Mouse (Mus musculus) midbrain, embryonic 16.5 days (tissue): ENCODE measurements at regions not wholly inside any gene's neighbourhood (a gene's known extent, or its start where the extent isn't known, plus 50 kb on each side); places are given as distances from the start of the nearest gene placed in this dataset.
A peak's percentile ranks its signal among the peaks of the same experiment; 100 is the strongest.

Experiments
- ATAC-seq: fragments of 200-750 bp; cut with Nextera tagmentation; 2 replicates; pipeline ENCODE4 v1.8.0; 2017; ENCODE audit warnings: moderate TSS enrichment
- H3K27ac ChIP-seq: fragments of 300-500 bp; sonication (generic); 2 replicates; pipeline ENCODE4 v1.5.1; 2014; ENCODE audit warnings: mild to moderate bottlenecking, low read length, mixed read lengths
- H3K27me3 ChIP-seq: fragments of 300-500 bp; sonication (generic); 2 replicates; pipeline ENCODE4 v1.6.1; 2014; ENCODE audit warnings: low read depth, low read length, mixed read lengths; ENCODE audit not compliant: control insufficient read depth, insufficient read depth
- H3K36me3 ChIP-seq: fragments of 300-500 bp; sonication (generic); 2 replicates; pipeline ENCODE4 v1.6.1; 2014; ENCODE audit warnings: mild to moderate bottlenecking, low read length, moderate library complexity, mixed read lengths; ENCODE audit not compliant: control insufficient read depth, insufficient read depth
- H3K4me1 ChIP-seq: fragments of 300-500 bp; sonication (generic); 2 replicates; pipeline ENCODE4 v1.6.1; 2014; ENCODE audit warnings: mild to moderate bottlenecking, low read length, mixed read lengths; ENCODE audit not compliant: control insufficient read depth, insufficient read depth
- H3K4me2 ChIP-seq: fragments of 300-500 bp; sonication (generic); 2 replicates; pipeline ENCODE4 v1.6.1; 2014; ENCODE audit warnings: mild to moderate bottlenecking, low read length, mixed read lengths
- H3K4me3 ChIP-seq: fragments of 300-500 bp; sonication (generic); 2 replicates; pipeline ENCODE4 v1.5.1; 2014; ENCODE audit warnings: low read depth, mild to moderate bottlenecking, low read length, moderate library complexity, mixed read lengths
- H3K9ac ChIP-seq: fragments of 300-500 bp; sonication (generic); 2 replicates; pipeline ENCODE4 v1.6.1; 2014; ENCODE audit warnings: low read depth, low read length, mixed read lengths
- H3K9me3 ChIP-seq: fragments of 300-500 bp; sonication (generic); replicated peaks from 2 replicates; pipeline ENCODE4 v1.6.1; 2014; ENCODE audit warnings: mild to moderate bottlenecking, low read length, mixed read lengths; ENCODE audit not compliant: control insufficient read depth, poor library complexity, severe bottlenecking
- WGBS: fragments of 180-500 bp; shearing (Covaris S2); extraction: QIAGEN DNeasy Blood & Tissue Kit; methylation state at CpG from one replicate; pipeline ENCODE4 v1.1.7; 2014; 5-methylcytosine and 5-hydroxymethylcytosine counted together

- no peak for ATAC-seq
- no peak overlapping the region for H3K9ac ChIP-seq
- no peak overlapping the region for H3K4me3 ChIP-seq
- no peaks in the 10 kb centered on the region for H3K27me3 ChIP-seq
- no peak overlapping the region for H3K4me2 ChIP-seq
- no peaks in the 10 kb centered on the region for H3K9me3 ChIP-seq
- 89% methylated on average over 2 of the region's 2 CpGs for WGBS
- no peak overlapping the region for H3K27ac ChIP-seq
- no peaks in the 10 kb centered on the region for H3K4me1 ChIP-seq
- no peaks in the 10 kb centered on the region for H3K36me3 ChIP-seq
Measured at GRCm38 (mm10) chr1:35366559-35366958, 516.8 kb downstream of the Plekhb2 start.

DNA sequence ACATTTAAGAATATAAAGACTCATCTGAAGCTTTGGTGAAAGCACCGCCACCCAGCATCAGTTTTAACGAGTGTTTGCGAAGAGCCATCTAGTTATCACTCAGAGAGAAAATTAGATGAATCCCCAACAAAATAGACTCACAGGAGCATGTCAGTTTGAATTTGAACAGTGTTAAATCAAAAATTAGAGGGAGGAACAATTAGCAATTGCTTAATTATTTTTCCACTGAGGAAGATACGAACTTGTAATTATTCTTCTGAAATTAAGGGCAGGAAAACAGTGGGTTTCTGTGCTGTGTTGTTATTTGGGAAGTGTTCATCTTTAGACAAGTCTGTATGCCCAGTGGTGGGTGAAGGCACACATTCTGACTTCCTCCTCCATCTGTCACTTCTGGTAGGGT lies 523.0 kb downstream of the Plekhb2 start:
- H3K27ac ChIP-seq: no peak overlapping the region
- H3K4me3 ChIP-seq: no peak overlapping the region
- no peaks in the 10 kb centered on the region for H3K27me3 ChIP-seq
- H3K4me1 ChIP-seq: no peaks in the 10 kb centered on the region
- H3K4me2 ChIP-seq: no peak overlapping the region
- WGBS: 82% methylated on average over 4 of the region's 4 CpGs
- no peak overlapping the region for H3K9ac ChIP-seq
- no peaks in the 10 kb centered on the region for H3K36me3 ChIP-seq
- no peak for ATAC-seq
- no peaks in the 10 kb centered on the region for H3K9me3 ChIP-seq

DNA sequence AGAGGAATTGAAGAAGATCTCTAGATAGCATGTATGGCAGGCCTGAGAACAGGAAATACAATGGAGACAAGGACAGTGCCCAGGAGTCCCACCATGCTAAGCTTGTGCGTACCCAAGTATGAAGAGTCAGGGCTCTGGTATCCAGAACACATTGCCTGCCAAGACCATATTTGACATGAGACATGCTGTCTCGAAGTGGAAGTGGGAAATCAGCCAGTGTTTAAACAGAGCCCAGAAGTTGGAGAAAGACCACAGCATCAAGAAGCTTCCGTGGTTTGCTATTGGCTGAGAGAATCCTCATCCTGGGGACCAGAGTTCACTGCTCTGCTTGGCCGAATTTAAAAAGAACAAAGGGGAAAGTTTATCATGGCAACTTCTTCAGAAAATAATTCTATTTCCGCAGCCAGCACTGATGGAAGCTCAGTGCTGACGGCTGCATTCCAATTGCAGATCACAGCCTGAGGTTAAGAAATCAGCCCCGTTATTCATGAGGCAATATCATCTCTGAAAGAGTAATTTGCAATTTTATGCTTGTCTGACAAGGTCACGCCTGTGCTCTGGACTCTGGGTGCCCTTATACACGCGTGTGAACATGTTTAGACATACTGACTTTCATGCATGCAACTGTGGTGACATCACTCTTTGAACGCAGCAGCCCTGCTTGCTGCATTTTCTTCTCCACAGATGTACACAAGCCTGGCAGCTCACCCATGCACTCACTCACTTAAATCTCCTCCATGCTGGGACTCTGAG lies 531.0 kb downstream of the Plekhb2 start:
- 70% methylated on average over 11 of the region's 11 CpGs for WGBS
- no peaks in the 10 kb centered on the region for H3K36me3 ChIP-seq
- H3K27ac ChIP-seq: no peak overlapping the region
- H3K27me3 ChIP-seq: no peaks in the 10 kb centered on the region
- H3K4me2 ChIP-seq: no peak overlapping the region
- H3K4me3 ChIP-seq: no peak overlapping the region
- H3K9me3 ChIP-seq: no peaks in the 10 kb centered on the region
- ATAC-seq: no peak
- no peak overlapping the region for H3K9ac ChIP-seq
- no peaks in the 10 kb centered on the region for H3K4me1 ChIP-seq

- no peaks in the 10 kb centered on the region for H3K27me3 ChIP-seq
- no peaks in the 10 kb centered on the region for H3K36me3 ChIP-seq
- ATAC-seq: no peak
- H3K9ac ChIP-seq: no peak overlapping the region
- no peak overlapping the region for H3K4me2 ChIP-seq
- H3K27ac ChIP-seq: no peak overlapping the region
- no peaks in the 10 kb centered on the region for H3K4me1 ChIP-seq
- WGBS: 49% methylated on average over 9 of the region's 9 CpGs
- no peaks in the 10 kb centered on the region for H3K9me3 ChIP-seq
- H3K4me3 ChIP-seq: no peak overlapping the region
Measured at GRCm38 (mm10) chr1:35385430-35385829, 535.7 kb downstream of the Plekhb2 start.

- Histone ChIP-seq H3K4me2 (no peak overlapping the region), H3K27me3 (no peaks in the 10 kb centered on the region), H3K4me1 (no peaks in the 10 kb centered on the region), H3K4me3 (no peak overlapping the region), H3K9me3 (no peaks in the 10 kb centered on the region), H3K27ac (no peak overlapping the region), H3K9ac (no peak overlapping the region), H3K36me3 (no peaks in the 10 kb centered on the region)
- ATAC-seq: no peak
- 41% methylated on average over 6 of the region's 6 CpGs for WGBS
Measured at GRCm38 (mm10) chr1:35388181-35388580, 538.4 kb downstream of the Plekhb2 start.

DNA sequence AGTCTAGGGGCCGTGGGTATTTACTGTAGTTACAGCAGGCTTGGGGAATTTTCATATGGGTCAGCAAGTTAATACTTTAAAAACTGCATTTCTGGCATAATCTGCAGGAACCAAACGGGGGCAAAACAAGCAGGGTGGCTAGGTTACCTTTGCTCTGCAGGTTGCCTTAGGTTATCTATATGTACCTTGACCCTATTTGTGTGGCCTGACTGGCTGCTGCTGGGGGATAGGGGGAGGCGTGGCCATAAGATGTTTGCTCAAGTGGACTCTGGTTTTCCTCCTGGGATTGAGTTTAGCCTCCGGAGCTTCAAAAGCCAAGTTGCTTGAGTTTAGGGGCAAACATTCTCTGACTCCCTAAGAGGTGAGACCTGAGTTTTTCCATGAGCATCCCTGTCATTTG lies 540.6 kb downstream of the Plekhb2 start:
- ATAC-seq: no peak
- H3K27me3 ChIP-seq: no peaks in the 10 kb centered on the region

DNA sequence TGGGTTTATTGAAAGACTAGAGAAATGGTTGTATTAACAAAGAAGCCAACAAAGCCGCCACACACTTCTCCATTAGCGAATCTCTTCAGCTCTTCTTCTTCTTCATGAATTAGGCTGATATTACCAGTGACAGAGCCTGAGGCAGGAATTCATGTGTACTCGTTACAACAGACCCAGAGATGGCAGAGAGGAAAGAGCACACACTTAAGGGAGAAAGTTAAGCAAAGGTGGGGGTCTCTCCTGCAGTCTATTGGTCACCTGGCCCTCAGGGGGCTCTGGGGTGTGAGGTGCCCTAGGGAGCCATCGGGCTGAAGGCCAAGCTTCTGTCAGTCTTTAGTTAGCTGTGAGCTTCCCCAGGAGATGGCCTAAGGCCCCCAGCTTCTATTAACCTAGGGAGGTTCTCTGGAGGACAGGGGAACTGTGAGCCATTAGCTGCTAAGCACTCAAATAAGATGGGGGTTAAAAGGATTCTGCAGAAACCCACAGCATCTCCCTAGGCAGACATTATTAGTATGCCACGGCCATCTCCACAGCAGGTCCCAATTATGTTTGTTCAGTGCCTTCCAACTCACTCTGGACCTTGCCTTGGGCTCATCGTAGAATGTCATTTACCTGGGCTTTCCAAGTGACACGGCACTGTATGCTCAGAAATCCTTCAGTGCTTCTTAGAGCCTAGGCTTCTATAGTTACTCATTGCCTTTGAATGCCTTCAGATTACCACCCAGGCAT lies 541.2 kb downstream of the Plekhb2 start:
- Histone ChIP-seq H3K4me3 (no peak overlapping the region), H3K36me3 (no peaks in the 10 kb centered on the region), H3K9me3 (no peaks in the 10 kb centered on the region), H3K4me2 (no peak overlapping the region), H3K9ac (no peak overlapping the region), H3K4me1 (0 out of 2 replicates have a peak, but pooled peaks cover 2% of the 10 kb centered on the region), H3K27ac (peak overlapping the region; percentile 24), H3K27me3 (no peaks in the 10 kb centered on the region)
- ATAC-seq: peak; percentile 59
- 57% methylated on average over 7 of the region's 7 CpGs for WGBS

More for the DNA sequence above, 540.6 kb downstream of the Plekhb2 start:
- H3K4me2 ChIP-seq: no peak overlapping the region
- no peaks in the 10 kb centered on the region for H3K36me3 ChIP-seq
- 0 out of 2 replicates have a peak, but pooled peaks cover 2% of the 10 kb centered on the region for H3K4me1 ChIP-seq
- no peaks in the 10 kb centered on the region for H3K9me3 ChIP-seq
- H3K9ac ChIP-seq: no peak overlapping the region
- H3K27ac ChIP-seq: no peak overlapping the region
- no peak overlapping the region for H3K4me3 ChIP-seq
- 78% methylated on average over 4 of the region's 4 CpGs for WGBS

DNA sequence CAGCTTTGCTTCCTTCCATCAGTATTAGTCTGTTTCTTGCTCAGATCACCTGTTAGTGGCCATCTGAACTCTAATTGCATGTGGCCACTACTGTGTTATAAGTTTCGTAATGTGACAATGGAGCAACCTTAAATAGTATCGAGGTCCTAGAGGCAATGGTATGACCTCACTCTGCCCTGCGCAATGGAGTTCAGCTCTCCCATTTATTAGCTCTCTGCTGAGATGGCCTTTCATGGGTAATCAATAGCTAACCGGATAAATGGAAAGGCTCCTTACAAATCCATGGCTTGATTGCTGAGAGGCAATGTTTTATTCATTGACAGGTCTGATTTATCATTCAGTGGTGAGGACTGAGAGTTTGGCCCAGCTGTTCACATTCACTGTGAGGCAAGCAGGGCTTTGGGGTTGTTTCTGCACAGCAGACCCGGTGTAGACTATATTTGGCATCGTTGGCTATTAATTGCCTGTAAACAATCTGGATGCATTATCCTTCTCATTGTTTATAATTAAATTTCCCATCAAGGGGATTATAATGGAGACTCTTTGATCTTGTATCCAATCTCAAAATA lies 543.9 kb downstream of the Plekhb2 start:
- 59% methylated on average over 6 of the region's 6 CpGs for WGBS
- Histone ChIP-seq H3K36me3 (no peaks in the 10 kb centered on the region), H3K27ac (no peak overlapping the region), H3K4me3 (no peak overlapping the region), H3K27me3 (no peaks in the 10 kb centered on the region), H3K9me3 (no peaks in the 10 kb centered on the region), H3K4me1 (0 out of 2 replicates have a peak, but pooled peaks cover 2% of the 10 kb centered on the region), H3K4me2 (no peak overlapping the region), H3K9ac (no peak overlapping the region)
- ATAC-seq: no peak
